Mouse (Mus musculus) small intestine, adult 2 months (tissue): ENCODE results near the gene Cacna1c.

Experiments used
- CTCF ChIP-seq: fragments of 200-500 bp; IDR thresholded peaks from 2 replicates; pipeline ENCODE4 v1.5.1; 2012; ENCODE audit warnings: low read depth, mild to moderate bottlenecking, control low read depth, inconsistent platforms, low read length, moderate library complexity, mixed read lengths; ENCODE audit not compliant: insufficient replicate concordance, insufficient read length; ENCODE audit errors: extremely low read depth
- POLR2A ChIP-seq: fragments of 200-500 bp; IDR thresholded peaks from 2 replicates; pipeline ENCODE4 v1.6.1; 2012; ENCODE audit warnings: low read depth, mild to moderate bottlenecking, control low read depth, inconsistent platforms, low read length, moderate library complexity

DNA sequence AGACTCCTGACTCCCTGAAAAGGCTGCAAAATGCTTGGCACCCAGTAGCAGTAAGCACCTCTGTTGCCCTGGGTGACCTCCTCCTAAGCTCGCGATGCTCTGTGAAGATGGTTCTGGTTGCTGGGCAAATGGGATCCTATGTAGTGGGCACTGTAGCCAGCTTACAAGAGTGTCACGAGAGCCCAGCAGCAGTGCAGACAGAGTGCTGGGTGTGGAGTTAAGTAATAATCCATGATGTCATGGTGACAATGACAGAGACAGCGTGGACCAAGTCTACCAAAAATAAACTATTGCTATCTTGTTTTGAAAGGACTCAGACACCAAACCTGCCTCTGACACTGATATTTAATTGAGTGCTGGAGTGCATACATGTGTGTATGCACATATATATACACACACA lies 5.4 kb upstream of the Cacna1c start:
- no peak for TF ChIP-seq CTCF
- TF ChIP-seq POLR2A = no peak
